Mouse (Mus musculus) MEL (cell line): Measurements from ENCODE around the gene Hamp2. TPM values are rescaled to one million over a fixed set of nuclear protein-coding genes. Genes with fewer than 3 reads are reported as not detected.

Experiments used
- DNase-seq: peaks from one replicate; pipeline ENCODE4 v3.0.0; 2011; ENCODE audit warnings: low read depth, low spot score
- H3K27ac ChIP-seq: 2 replicates; pipeline ENCODE4 v1.5.1; 2012; ENCODE audit warnings: low read depth, mild to moderate bottlenecking, control low read depth, low read length, moderate library complexity; ENCODE audit not compliant: control insufficient read depth
- H3K27me3 ChIP-seq, 2 experiments: fragments of 150-350 bp in 1 of 2; sonication (generic) in 1 of 2; 2 replicates each; pipeline ENCODE4 v1.6.1; 2012; ENCODE audit warnings: low read length in 2 of 2, mild to moderate bottlenecking in 2 of 2, improper control_type of control experiment in 1 of 2, moderate library complexity in 1 of 2; ENCODE audit not compliant: insufficient read depth in 2 of 2, control insufficient read depth in 1 of 2
- H3K36me3 ChIP-seq, 2 experiments: 2 replicates each; pipeline ENCODE4 v1.6.1; 2012 to 2014; ENCODE audit warnings: low read length in 2 of 2, improper control_type of control experiment in 1 of 2, inconsistent platforms in 1 of 2, mild to moderate bottlenecking in 1 of 2; ENCODE audit not compliant: insufficient read depth in 2 of 2, control insufficient read depth in 1 of 2
- H3K4me1 ChIP-seq, 2 experiments: fragments of 150-350 bp in 1 of 2; sonication (generic) in 1 of 2; 2 replicates each; pipeline ENCODE4 v1.6.1; 2012; ENCODE audit warnings: low read length in 2 of 2, improper control_type of control experiment in 1 of 2, mild to moderate bottlenecking in 1 of 2; ENCODE audit not compliant: insufficient read depth in 2 of 2, control insufficient read depth in 1 of 2
- H3K4me3 ChIP-seq, 2 experiments: fragments of 150-350 bp in 1 of 2; sonication (generic) in 1 of 2; 2 replicates each; pipeline ENCODE4 v1.5.1; 2012; ENCODE audit warnings: low read depth in 2 of 2, low read length in 2 of 2, mild to moderate bottlenecking in 2 of 2, moderate library complexity in 2 of 2, control low read depth in 1 of 2, improper control_type of control experiment in 1 of 2; ENCODE audit not compliant: control insufficient read depth in 1 of 2, insufficient read depth in 1 of 2
- H3K79me2 ChIP-seq: 2 replicates; pipeline ENCODE4 v1.6.1; 2012; ENCODE audit warnings: mild to moderate bottlenecking, low read length, moderate library complexity; ENCODE audit not compliant: control insufficient read depth, poor library complexity, insufficient read depth
- H3K9ac ChIP-seq: 2 replicates; pipeline ENCODE4 v1.6.1; 2012; ENCODE audit warnings: low read depth, mild to moderate bottlenecking, control low read depth, low read length, moderate library complexity; ENCODE audit not compliant: control insufficient read depth, poor library complexity, severe bottlenecking
- H3K9me3 ChIP-seq: fragments of 150-350 bp; sonication (generic); replicated peaks from 2 replicates; pipeline ENCODE4 v1.6.1; 2012; ENCODE audit warnings: mild to moderate bottlenecking, low read length, improper control_type of control experiment, moderate library complexity; ENCODE audit not compliant: insufficient read depth
- CHD2 ChIP-seq: IDR thresholded peaks from 2 replicates; pipeline ENCODE4 v1.6.1; 2011; ENCODE audit warnings: low read length, improper control_type of control experiment
- E2F4 ChIP-seq: IDR thresholded peaks from 2 replicates; pipeline ENCODE4 v1.6.1; 2011; ENCODE audit warnings: low read depth, low read length, improper control_type of control experiment, borderline replicate concordance
- ELF1 ChIP-seq: IDR thresholded peaks from 2 replicates; pipeline ENCODE4 v1.6.1; 2014; ENCODE audit warnings: low read depth, mild to moderate bottlenecking, inconsistent platforms, low read length, improper control_type of control experiment, moderate library complexity
- EP300 ChIP-seq, 2 experiments: IDR thresholded peaks; 2 replicates each; pipeline ENCODE4 v1.6.1; 2011; ENCODE audit warnings: improper control_type of control experiment in 2 of 2, low read length in 2 of 2, low read depth in 1 of 2, mild to moderate bottlenecking in 1 of 2
- GABPA ChIP-seq: IDR thresholded peaks from 2 replicates; pipeline ENCODE4 v1.6.1; 2012; ENCODE audit warnings: low read depth, mild to moderate bottlenecking, inconsistent platforms, low read length, improper control_type of control experiment, moderate library complexity
- MAX ChIP-seq: IDR thresholded peaks from 2 replicates; pipeline ENCODE4 v1.6.1; 2011; ENCODE audit warnings: low read length, improper control_type of control experiment
- MAZ ChIP-seq: IDR thresholded peaks from 2 replicates; pipeline ENCODE4 v1.6.1; 2012; ENCODE audit warnings: low read depth, mild to moderate bottlenecking, inconsistent platforms, low read length, improper control_type of control experiment
- MEF2A ChIP-seq: IDR thresholded peaks from 2 replicates; pipeline ENCODE4 v1.6.1; 2014; ENCODE audit warnings: low read depth, mild to moderate bottlenecking, inconsistent platforms, low read length, improper control_type of control experiment; ENCODE audit not compliant: poor library complexity, insufficient replicate concordance, severe bottlenecking; ENCODE audit errors: extremely low read depth
- MXI1 ChIP-seq: IDR thresholded peaks from 2 replicates; pipeline ENCODE4 v1.6.1; 2011; ENCODE audit warnings: mild to moderate bottlenecking, low read depth, low read length, improper control_type of control experiment
- MYB ChIP-seq: IDR thresholded peaks from 2 replicates; pipeline ENCODE4 v1.6.1; 2011; ENCODE audit warnings: mild to moderate bottlenecking, low read depth, low read length, improper control_type of control experiment
- MYC ChIP-seq: IDR thresholded peaks from 2 replicates; pipeline ENCODE4 v1.6.1; 2011; ENCODE audit warnings: low read depth, mild to moderate bottlenecking, low read length, improper control_type of control experiment, moderate library complexity
- NELFE ChIP-seq: IDR thresholded peaks from 2 replicates; pipeline ENCODE4 v1.6.1; 2011; ENCODE audit warnings: low read depth, low read length, improper control_type of control experiment
- NRF1 ChIP-seq: IDR thresholded peaks from 2 replicates; pipeline ENCODE4 v1.6.1; 2014; ENCODE audit warnings: low read depth, mild to moderate bottlenecking, inconsistent platforms, low read length, improper control_type of control experiment, moderate library complexity; ENCODE audit not compliant: poor library complexity, insufficient read depth, severe bottlenecking
- POLR2A ChIP-seq, 2 experiments: IDR thresholded peaks; 2 replicates each; pipeline ENCODE4 v1.6.1; 2011 to 2012; ENCODE audit warnings: low read length in 2 of 2, mild to moderate bottlenecking in 2 of 2, control low read depth in 1 of 2, improper control_type of control experiment in 1 of 2, low read depth in 1 of 2, moderate library complexity in 1 of 2; ENCODE audit not compliant: control insufficient read depth in 1 of 2, insufficient read depth in 1 of 2, poor library complexity in 1 of 2
- POLR2AphosphoS2 ChIP-seq: IDR thresholded peaks from 2 replicates; pipeline ENCODE4 v1.6.1; 2011; ENCODE audit warnings: low read length, improper control_type of control experiment
- POLR2AphosphoS5 ChIP-seq: IDR thresholded peaks from 2 replicates; pipeline ENCODE4 v1.6.1; 2012; ENCODE audit warnings: low read depth, borderline replicate concordance, mild to moderate bottlenecking, inconsistent platforms, low read length, moderate library complexity, mixed read lengths
- SIN3A ChIP-seq: IDR thresholded peaks from 2 replicates; pipeline ENCODE4 v1.6.1; 2012; ENCODE audit warnings: low read length, improper control_type of control experiment, inconsistent platforms
- TCF12 ChIP-seq: IDR thresholded peaks from 2 replicates; pipeline ENCODE4 v1.6.1; 2014; ENCODE audit warnings: low read depth, mild to moderate bottlenecking, inconsistent platforms, low read length, improper control_type of control experiment, moderate library complexity
- USF1 ChIP-seq: IDR thresholded peaks from 2 replicates; pipeline ENCODE4 v1.6.1; 2014; ENCODE audit warnings: low read depth, mild to moderate bottlenecking, inconsistent platforms, low read length, improper control_type of control experiment, moderate library complexity
- polyA plus RNA-seq, 2 experiments: library from polyadenylated mRNA; stranded (reverse) in 1 of 2; unstranded in 1 of 2; fragments of >175 nt in 1 of 2; fragments of >200 nt in 1 of 2; gene quantifications; 2 replicates each; pipeline versions ENCODE4 v1.2.1 to v1.2.4; 2012; ENCODE audit warnings: low replicate concordance in 2 of 2, low read depth in 1 of 2; ENCODE audit not compliant: insufficient read length in 2 of 2, insufficient read depth in 1 of 2, missing spikeins in 1 of 2
- total RNA-seq: library from RNA; depleted of rRNA; stranded (reverse); fragments of 300-350 nt; gene quantifications from 2 replicates; pipeline ENCODE4 v1.2.3, GENCODE M21; 2012

Gene Hamp2
- total and polyA plus RNA-seq, 3 experiments = not detected

GRCm38 (mm10) chr7:30881367-30881766, 43.1 kb downstream of the Hamp2 start:
- no peak overlapping the region for H3K4me3 ChIP-seq
- no peak for DNase-seq
- TF ChIP-seq ELF1 (no peak), GABPA (no peak), MAX (no peak), CHD2 (no peak), NELFE (no peak), E2F4 (no peak), POLR2AphosphoS2 (no peak), MYC (no peak), SIN3A (no peak), EP300 (IDR thresholded peaks at IDR 0.05; ENCODE audit: low read depth in 1 of 2, low read length in 2 of 2) (no peak), NRF1 (no peak)

GRCm38 (mm10) chr7:30880176-30880575, 44.3 kb downstream of the Hamp2 start, which contains the start of gene Cd22:
Gene Cd22, minus strand, starts transcription at chr7:30880342.
- no peak for TF ChIP-seq TCF12
- 0 out of 2 replicates have a peak, but pooled peaks have one; percentile 21 for TF ChIP-seq MAX
- peak; percentile 67; the same call in 1 of the 2 replicates for TF ChIP-seq USF1
- no peak within 1 kb of the TSS for H3K27ac ChIP-seq
- DNase-seq = peak; percentile 59

More at GRCm38 (mm10) chr7:30881367-30881766, 43.1 kb downstream of the Hamp2 start:
- Histone ChIP-seq H3K27ac (no peak overlapping the region), H3K36me3 (no peaks in the 10 kb centered on the region), H3K9ac (no peak overlapping the region), H3K79me2 (no peaks in the 10 kb centered on the region), H3K27me3 (peaks cover 0 to 3% of the 10 kb centered on the region in 2 experiments; a peak in 2 of 4 replicates), H3K4me1 (no peaks in the 10 kb centered on the region), H3K9me3 (no peaks in the 10 kb centered on the region)

GRCm38 (mm10) chr7:30878950-30879349, 45.5 kb downstream of the Hamp2 start:
- TF ChIP-seq MAZ (no peak), MYB (no peak), POLR2AphosphoS5 (no peak), MYC (no peak), MEF2A (no peak), MXI1 (no peak), POLR2A (IDR thresholded peaks at IDR 0.05; ENCODE audit: control insufficient read depth in 1 of 2, insufficient read depth in 1 of 2, low read depth in 1 of 2, low read length in 2 of 2, poor library complexity in 1 of 2) (no peak)
- TF ChIP-seq, all 39 proteins: peak for 0
- no peak overlapping the region for H3K4me3 ChIP-seq
- H3K4me1 ChIP-seq = no peaks in the 10 kb centered on the region
- no peak overlapping the region for H3K9ac ChIP-seq
- peaks cover 0 to 1% of the 10 kb centered on the region in 2 experiments; a peak in 2 of 4 replicates for H3K27me3 ChIP-seq
- H3K36me3 ChIP-seq = no peaks in the 10 kb centered on the region
- no peaks in the 10 kb centered on the region for H3K9me3 ChIP-seq
- H3K27ac ChIP-seq = no peak overlapping the region
- no peaks in the 10 kb centered on the region for H3K79me2 ChIP-seq
- DNase-seq = no peak

More at GRCm38 (mm10) chr7:30880176-30880575, 44.3 kb downstream of the Hamp2 start, which contains the start of gene Cd22:
- Histone ChIP-seq H3K79me2 (no peaks in the 10 kb centered on the region), H3K36me3 (no peaks in the 10 kb centered on the region), H3K9ac (no peak within 1 kb of the TSS), H3K4me3 (no peak within 1 kb of the TSS), H3K4me1 (no peaks in the 10 kb centered on the region), H3K9me3 (no peaks in the 10 kb centered on the region), H3K27me3 (peaks cover 0 to 4% of the 10 kb centered on the region in 2 experiments; a peak in 3 of 4 replicates)
